Mouse (Mus musculus) intestine, embryonic 16.5 days (tissue): Measurements from ENCODE around the gene Usp5. TPM values are rescaled to one million over a fixed set of nuclear protein-coding genes. Genes with fewer than 3 reads are reported as not detected.

ENCODE experiments used
- ATAC-seq: fragments of 200-750 bp; cut with Nextera tagmentation; 2 replicates; pipeline ENCODE4 v1.8.0; 2017; ENCODE audit warnings: moderate TSS enrichment, moderate library complexity
- H3K27ac ChIP-seq: fragments of 300-500 bp; sonication (generic); 2 replicates; pipeline ENCODE4 v1.5.1; 2014; ENCODE audit warnings: mild to moderate bottlenecking, low read length
- H3K27me3 ChIP-seq: fragments of 300-500 bp; sonication (generic); replicated peaks from 2 replicates; pipeline ENCODE4 v1.6.1; 2014; ENCODE audit warnings: low read length, control low read depth, mixed read lengths; ENCODE audit not compliant: control insufficient read depth, insufficient read depth
- H3K36me3 ChIP-seq: fragments of 300-500 bp; sonication (generic); 2 replicates; pipeline ENCODE4 v1.6.1; 2014; ENCODE audit warnings: low read length, control low read depth; ENCODE audit not compliant: control insufficient read depth, insufficient read depth
- H3K4me1 ChIP-seq: fragments of 300-500 bp; sonication (generic); 2 replicates; pipeline ENCODE4 v1.6.1; 2014; ENCODE audit warnings: low read length, control low read depth, mixed read lengths; ENCODE audit not compliant: control insufficient read depth, insufficient read depth
- H3K4me2 ChIP-seq: fragments of 300-500 bp; sonication (generic); 2 replicates; pipeline ENCODE4 v1.6.1; 2014; ENCODE audit warnings: low read depth, low read length, control low read depth
- H3K4me3 ChIP-seq: fragments of 300-500 bp; sonication (generic); 2 replicates; pipeline ENCODE4 v1.5.1; 2014; ENCODE audit warnings: mild to moderate bottlenecking, low read length
- H3K9ac ChIP-seq: fragments of 300-500 bp; sonication (generic); 2 replicates; pipeline ENCODE4 v1.6.1; 2014; ENCODE audit warnings: low read depth, low read length
- H3K9me3 ChIP-seq: fragments of 300-500 bp; sonication (generic); 2 replicates; pipeline ENCODE4 v1.6.1; 2016; ENCODE audit warnings: low read length, control low read depth; ENCODE audit not compliant: control insufficient read depth
- WGBS: fragments of 180-500 bp; shearing (Covaris S2); extraction: QIAGEN DNeasy Blood & Tissue Kit; methylation state at CpG from one replicate; pipeline ENCODE4 v1.1.7; 2014; 5-methylcytosine and 5-hydroxymethylcytosine counted together
- polyA plus RNA-seq: library from polyadenylated mRNA; unstranded; fragments of >200 nt; fragmentation: Nextera tagmentation; extraction: Ambion mirVana; gene quantifications from 2 replicates; pipeline ENCODE4 v1.2.1, GENCODE M21; 2015

Gene Usp5
- polyA plus RNA-seq, 1 experiment from 2014 or later: 117 TPM

GRCm38 (mm10) chr6:124829799-124830700 is 766 bp upstream of the Usp5 start:
- peaks cover 7% of the 10 kb centered on the region; the same call in 1 of the 2 replicates for H3K36me3 ChIP-seq
- no peaks in the 10 kb centered on the region for H3K9me3 ChIP-seq
- peak overlapping the region; percentile 76 for H3K4me3 ChIP-seq
- peaks cover 10% of the 10 kb centered on the region for H3K4me1 ChIP-seq
- peak overlapping the region; percentile 90 for H3K4me2 ChIP-seq
- WGBS: under 1% methylated on average over 38 of the region's 38 CpGs
- H3K27me3 ChIP-seq: no peaks in the 10 kb centered on the region
- peak overlapping the region; percentile 96 for H3K27ac ChIP-seq
- H3K9ac ChIP-seq: peak overlapping the region; percentile 86
- ATAC-seq: peak; percentile 87

GRCm38 (mm10) chr6:124828101-124828592 is 1.1 kb downstream of the Usp5 start:
- WGBS: 23% methylated on average over 10 of the region's 10 CpGs
- peak overlapping the region; percentile 20; the same call in 1 of the 2 replicates for H3K27ac ChIP-seq
- no peak for ATAC-seq
- H3K4me3 ChIP-seq: peak overlapping the region; percentile 76
- H3K9me3 ChIP-seq: no peaks in the 10 kb centered on the region
- H3K36me3 ChIP-seq: peaks cover 23% of the 10 kb centered on the region
- peak overlapping the region; percentile 73 for H3K9ac ChIP-seq
- peaks cover 10% of the 10 kb centered on the region for H3K4me1 ChIP-seq
- peak overlapping the region; percentile 85 for H3K4me2 ChIP-seq
- no peaks in the 10 kb centered on the region for H3K27me3 ChIP-seq

GRCm38 (mm10) chr6:124822049-124822448 is 7.2 kb downstream of the Usp5 start:
- Histone ChIP-seq H3K36me3 (peaks cover 41% of the 10 kb centered on the region), H3K4me3 (no peak overlapping the region), H3K27me3 (no peaks in the 10 kb centered on the region), H3K4me2 (no peak overlapping the region), H3K4me1 (no peaks in the 10 kb centered on the region; the same call in 1 of the 2 replicates), H3K9me3 (no peaks in the 10 kb centered on the region), H3K27ac (no peak overlapping the region), H3K9ac (no peak overlapping the region)
- 92% methylated on average over 4 of the region's 4 CpGs for WGBS
- no peak for ATAC-seq

GRCm38 (mm10) chr6:124820891-124821290 is 8.4 kb downstream of the Usp5 start:
- no peak overlapping the region for H3K9ac ChIP-seq
- ATAC-seq: no peak
- no peaks in the 10 kb centered on the region for H3K9me3 ChIP-seq
- H3K36me3 ChIP-seq: peaks cover 47% of the 10 kb centered on the region
- H3K4me3 ChIP-seq: no peak overlapping the region
- H3K4me1 ChIP-seq: no peaks in the 10 kb centered on the region
- H3K27me3 ChIP-seq: no peaks in the 10 kb centered on the region
- no peak overlapping the region for H3K4me2 ChIP-seq
- H3K27ac ChIP-seq: no peak overlapping the region
- 89% methylated on average over 5 of the region's 5 CpGs for WGBS

GRCm38 (mm10) chr6:124817971-124818370 is 11.3 kb downstream of the Usp5 start:
- no peak overlapping the region for H3K4me3 ChIP-seq
- no peak for ATAC-seq
- no peaks in the 10 kb centered on the region for H3K9me3 ChIP-seq
- no peak overlapping the region for H3K27ac ChIP-seq
- H3K4me2 ChIP-seq: no peak overlapping the region
- peaks cover 14% of the 10 kb centered on the region for H3K4me1 ChIP-seq
- 87% methylated on average over 8 of the region's 8 CpGs for WGBS
- no peaks in the 10 kb centered on the region for H3K27me3 ChIP-seq
- peaks cover 31% of the 10 kb centered on the region for H3K36me3 ChIP-seq
- H3K9ac ChIP-seq: no peak overlapping the region

GRCm38 (mm10) chr6:124817563-124817962 is 11.7 kb downstream of the Usp5 start:
- 96% methylated on average over 8 of the region's 8 CpGs for WGBS
- H3K4me3 ChIP-seq: no peak overlapping the region
- H3K4me2 ChIP-seq: no peak overlapping the region
- H3K4me1 ChIP-seq: peaks cover 14% of the 10 kb centered on the region
- H3K9ac ChIP-seq: no peak overlapping the region
- ATAC-seq: no peak
- H3K27ac ChIP-seq: no peak overlapping the region
- H3K27me3 ChIP-seq: no peaks in the 10 kb centered on the region
- H3K36me3 ChIP-seq: peaks cover 27% of the 10 kb centered on the region
- H3K9me3 ChIP-seq: no peaks in the 10 kb centered on the region

- no peaks in the 10 kb centered on the region for H3K9me3 ChIP-seq
- H3K4me1 ChIP-seq: peaks cover 18% of the 10 kb centered on the region
- H3K27me3 ChIP-seq: no peaks in the 10 kb centered on the region
- no peak overlapping the region for H3K4me2 ChIP-seq
- no peak for ATAC-seq
- H3K36me3 ChIP-seq: peaks cover 27% of the 10 kb centered on the region
- no peak overlapping the region for H3K4me3 ChIP-seq
- 94% methylated on average over 11 of the region's 11 CpGs for WGBS
- no peak overlapping the region for H3K9ac ChIP-seq
- H3K27ac ChIP-seq: no peak overlapping the region
Observed at GRCm38 (mm10) chr6:124817125-124817524, 12.2 kb downstream of the Usp5 start.

- no peak overlapping the region for H3K27ac ChIP-seq
- peaks cover 22% of the 10 kb centered on the region for H3K4me1 ChIP-seq
- 83% methylated on average over 4 of the region's 4 CpGs for WGBS
- H3K36me3 ChIP-seq: peaks cover 29% of the 10 kb centered on the region
- no peak overlapping the region for H3K9ac ChIP-seq
- no peaks in the 10 kb centered on the region for H3K9me3 ChIP-seq
- no peak for ATAC-seq
- H3K27me3 ChIP-seq: no peaks in the 10 kb centered on the region
- H3K4me2 ChIP-seq: no peak overlapping the region
- no peak overlapping the region for H3K4me3 ChIP-seq
Observed at GRCm38 (mm10) chr6:124816611-124817010, 12.7 kb downstream of the Usp5 start.

- Histone ChIP-seq H3K4me3 (no peak overlapping the region; the same call in 1 of the 2 replicates), H3K4me1 (peaks cover 27% of the 10 kb centered on the region), H3K4me2 (peak overlapping the region; percentile 63; the same call in 1 of the 2 replicates), H3K36me3 (peaks cover 25% of the 10 kb centered on the region), H3K9ac (0 out of 2 replicates have a peak overlapping the region, but pooled peaks have one; percentile 40), H3K27me3 (no peaks in the 10 kb centered on the region), H3K27ac (peak overlapping the region; percentile 31; the same call in 1 of the 2 replicates), H3K9me3 (no peaks in the 10 kb centered on the region)
- WGBS: 58% methylated on average over 9 of the region's 9 CpGs
- no peak for ATAC-seq
Observed at GRCm38 (mm10) chr6:124814858-124815774, 14.2 kb downstream of the Usp5 start.
